Mouse (Mus musculus) olfactory bulb, adult 2 months (tissue): Measurements from ENCODE around the gene Traf5. TPM values are rescaled to one million over a fixed set of nuclear protein-coding genes. Genes with fewer than 3 reads are reported as not detected.

Experiments
- H3K27ac ChIP-seq: fragments of 200-500 bp; 2 replicates; pipeline ENCODE4 v1.5.1; 2012; ENCODE audit warnings: low read depth, low read length; ENCODE audit not compliant: insufficient read depth
- H3K4me1 ChIP-seq: fragments of 200-500 bp; 2 replicates; pipeline ENCODE4 v1.6.1; 2012; ENCODE audit warnings: low read length; ENCODE audit not compliant: control insufficient read depth, insufficient read depth
- H3K4me3 ChIP-seq: fragments of 200-500 bp; 2 replicates; pipeline ENCODE4 v1.5.1; 2012; ENCODE audit warnings: mild to moderate bottlenecking, low read depth, low read length, moderate library complexity; ENCODE audit not compliant: insufficient read depth
- CTCF ChIP-seq: fragments of 200-500 bp; IDR thresholded peaks from 2 replicates; pipeline ENCODE4 v1.5.1; 2012; ENCODE audit warnings: low read depth, mild to moderate bottlenecking, low read length, moderate library complexity; ENCODE audit not compliant: insufficient read depth
- POLR2A ChIP-seq: fragments of 200-500 bp; IDR thresholded peaks from 2 replicates; pipeline ENCODE4 v1.6.1; 2012; ENCODE audit warnings: mild to moderate bottlenecking, low read depth, low read length, moderate library complexity; ENCODE audit not compliant: insufficient read depth
- WGBS: fragments of 180-500 bp; shearing (Covaris S2); methylation state at CpG from one replicate; pipeline ENCODE4 v1.1.7; 2018; 5-methylcytosine and 5-hydroxymethylcytosine counted together
- polyA plus RNA-seq: library from polyadenylated mRNA; stranded (reverse); fragments of >200 nt; gene quantifications from 2 replicates; pipeline ENCODE4 v1.2.4, GENCODE M21; 2012; ENCODE audit warnings: low replicate concordance; ENCODE audit not compliant: missing spikeins, insufficient read depth, insufficient read length

Traf5 gene
- polyA plus RNA-seq, 1 experiment, result not detected

GRCm38 (mm10) chr1:192095626-192096025 lies 3.3 kb upstream of the Traf5 start:
- TF ChIP-seq POLR2A, result no peak
- TF ChIP-seq CTCF, result no peak
- Histone ChIP-seq H3K27ac (no peak overlapping the region), H3K4me1 (peaks cover 12% of the 10 kb centered on the region), H3K4me3 (no peak overlapping the region)
- WGBS, result 92% methylated on average over 5 of the region's 5 CpGs

- 61% methylated on average over 13 of the region's 13 CpGs for WGBS
- no peak overlapping the region for H3K27ac ChIP-seq
Measured at GRCm38 (mm10) chr1:192094451-192095170, 2.3 kb upstream of the Traf5 start.

GRCm38 (mm10) chr1:192092879-192093660 lies 711 bp upstream of the Traf5 start:
- TF ChIP-seq CTCF (no peak), POLR2A (no peak)

More at GRCm38 (mm10) chr1:192094451-192095170, 2.3 kb upstream of the Traf5 start:
- Histone ChIP-seq H3K4me1 (peaks cover 13% of the 10 kb centered on the region), H3K4me3 (no peak overlapping the region)
- TF ChIP-seq CTCF, result no peak
- no peak for TF ChIP-seq POLR2A

GRCm38 (mm10) chr1:192090689-192091567 lies 1.4 kb downstream of the Traf5 start:
- Histone ChIP-seq H3K27ac (no peak overlapping the region), H3K4me3 (no peak overlapping the region), H3K4me1 (peaks cover 24% of the 10 kb centered on the region)
- 75% methylated on average over 11 of the region's 11 CpGs for WGBS
- TF ChIP-seq CTCF (no peak), POLR2A (no peak)

More at GRCm38 (mm10) chr1:192092879-192093660, 711 bp upstream of the Traf5 start:
- peaks cover 18% of the 10 kb centered on the region for H3K4me1 ChIP-seq
- no peak overlapping the region for H3K27ac ChIP-seq
- 29% methylated on average over 16 of the region's 16 CpGs for WGBS
- H3K4me3 ChIP-seq, result peak overlapping the region; percentile 75

- TF ChIP-seq POLR2A (no peak), CTCF (no peak)
- peaks cover 25% of the 10 kb centered on the region for H3K4me1 ChIP-seq
- H3K27ac ChIP-seq, result no peak overlapping the region
- 84% methylated on average over 3 of the region's 3 CpGs for WGBS
- H3K4me3 ChIP-seq, result no peak overlapping the region
Measured at GRCm38 (mm10) chr1:192090281-192090680, 2.1 kb downstream of the Traf5 start.

- peaks cover 25% of the 10 kb centered on the region for H3K4me1 ChIP-seq
- 83% methylated on average over 9 of the region's 9 CpGs for WGBS
- H3K27ac ChIP-seq, result no peak overlapping the region
- H3K4me3 ChIP-seq, result no peak overlapping the region
- no peak for TF ChIP-seq POLR2A
- no peak for TF ChIP-seq CTCF
Measured at GRCm38 (mm10) chr1:192089208-192090166, 2.9 kb downstream of the Traf5 start.

GRCm38 (mm10) chr1:192088011-192088410 lies 4.3 kb downstream of the Traf5 start:
- WGBS, result 68% methylated on average over 4 of the region's 4 CpGs
- H3K4me1 ChIP-seq, result peaks cover 25% of the 10 kb centered on the region
- H3K4me3 ChIP-seq, result no peak overlapping the region
- no peak overlapping the region for H3K27ac ChIP-seq
- TF ChIP-seq POLR2A (no peak), CTCF (no peak)

GRCm38 (mm10) chr1:192087098-192087497 lies 5.3 kb downstream of the Traf5 start:
- no peak for TF ChIP-seq CTCF
- Histone ChIP-seq H3K4me1 (peaks cover 24% of the 10 kb centered on the region), H3K4me3 (no peak overlapping the region), H3K27ac (no peak overlapping the region)
- WGBS, result 89% methylated on average over 4 of the region's 4 CpGs
